In the genomic region with DNA sequence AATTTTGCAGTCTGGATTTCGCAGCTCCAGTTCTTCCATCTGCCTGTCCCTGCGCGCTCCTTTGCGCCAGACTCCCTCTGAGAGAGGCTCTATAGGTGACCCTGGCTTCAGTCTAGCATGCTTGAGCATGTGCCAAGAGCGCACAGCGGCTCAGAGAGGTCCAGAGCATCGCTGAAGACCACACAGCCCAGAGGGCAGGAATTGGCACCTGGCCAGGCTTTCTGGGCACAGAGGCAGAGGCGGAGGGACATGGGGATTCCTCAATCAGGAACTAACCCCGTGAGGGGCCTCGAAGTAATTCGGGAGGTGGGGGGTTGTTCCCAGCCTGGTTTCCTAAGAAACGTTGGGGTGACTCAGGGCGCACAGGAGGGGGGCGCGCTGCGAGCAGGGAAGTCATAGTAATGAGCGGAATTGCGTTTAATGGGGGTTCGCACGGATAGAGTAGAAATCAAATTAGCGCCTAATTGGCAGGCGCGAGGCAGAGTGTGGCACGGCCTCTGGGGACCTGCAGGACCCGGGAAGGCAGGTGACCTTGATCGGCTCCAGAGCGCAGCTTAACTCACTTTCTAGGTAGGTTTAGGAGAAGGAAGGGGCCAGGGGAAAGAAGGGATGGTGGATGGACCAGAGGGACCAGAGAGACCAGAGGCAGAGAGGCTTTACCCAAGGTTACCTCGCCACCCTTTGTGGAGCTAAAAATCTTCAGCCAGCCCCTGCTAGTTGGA, we compare ENCODE assay signal across 7 mouse cellular contexts.
DNase-seq lines count a peak whose midpoint lies in the region; ATAC-seq and TF ChIP-seq lines count a peak whose summit lies in the region.

No protein-coding gene starts in this region.

- H3K4me3 ChIP-seq in forebrain, postnatal 0 days (ENCODE audit: low read depth, low read length): no peak overlapping the region
- peak overlapping the region; percentile 25 for H3K4me3 ChIP-seq in limb, embryonic 10.5 days

- TF ChIP-seq CTCF in forebrain, postnatal 0 days (IDR thresholded peaks at IDR 0.05; ENCODE audit: low read depth): no peak

- H3K27ac ChIP-seq in forebrain, postnatal 0 days (ENCODE audit: low read depth, low read length): no peak overlapping the region
- H3K27ac ChIP-seq in limb, embryonic 10.5 days: no peak overlapping the region

- WGBS in forebrain, postnatal 0 days: 5% methylated on average over 28 of the region's 28 CpGs
- WGBS in limb, embryonic 10.5 days: 10% methylated on average over 28 of the region's 28 CpGs

- peak; percentile 34; the same call in 1 of the 2 replicates for ATAC-seq in forebrain, postnatal 0 days

- no peak overlapping the region for H3K9ac ChIP-seq in forebrain, postnatal 0 days

- peak overlapping the region; percentile 45 for H3K4me2 ChIP-seq in forebrain, postnatal 0 days (ENCODE audit: low read depth)

- DNase-seq in layer of hippocampus, postnatal 10 days (ENCODE audit: low spot score in 2 of 2): peak; percentile 61 to 64
- no peak for DNase-seq in layer of hippocampus, adult 9-10 months (ENCODE audit: low spot score)
- DNase-seq in cerebellum, postnatal 25 days: peak; percentile 61 to 75
- peak; percentile 57 for DNase-seq in forebrain, postnatal 0 days
- DNase-seq in limb, embryonic 10.5 days (ENCODE audit: low spot score): peak; percentile 49
- DNase-seq in right cerebral cortex, postnatal 10 days (ENCODE audit: low spot score in 2 of 2): peak; percentile 73 to 75
- DNase-seq in ovary, adult 18-20 months (ENCODE audit: low spot score): no peak

- no peaks in the 10 kb centered on the region for H3K36me3 ChIP-seq in forebrain, postnatal 0 days (ENCODE audit: insufficient read depth)
- H3K36me3 ChIP-seq in limb, embryonic 10.5 days: no peaks in the 10 kb centered on the region

- no peaks in the 10 kb centered on the region for H3K27me3 ChIP-seq in forebrain, postnatal 0 days (ENCODE audit: insufficient read depth, low read length)
- H3K27me3 ChIP-seq in limb, embryonic 10.5 days (ENCODE audit: low read depth, poor library complexity, severe bottlenecking): peaks cover 45% of the 10 kb centered on the region

- no peaks in the 10 kb centered on the region for H3K9me3 ChIP-seq in forebrain, postnatal 0 days (ENCODE audit: low read length)
- H3K9me3 ChIP-seq in limb, embryonic 10.5 days (replicated peaks): no peaks in the 10 kb centered on the region

- peaks cover 3% of the 10 kb centered on the region; the same call in 1 of the 2 replicates for H3K4me1 ChIP-seq in forebrain, postnatal 0 days (ENCODE audit: insufficient read depth)
- peaks cover 19% of the 10 kb centered on the region for H3K4me1 ChIP-seq in limb, embryonic 10.5 days

Comparison
In these comparisons a context has a peak if more than half of its experiments do, and no peak if none do; other contexts are left out.
1. DNase-seq: peak in layer of hippocampus, postnatal 10 days (2 of 2), cerebellum, postnatal 25 days (2 of 2), forebrain, postnatal 0 days (single experiment), limb, embryonic 10.5 days (single experiment) and right cerebral cortex, postnatal 10 days (2 of 2); none in layer of hippocampus, adult 9-10 months (single experiment) and ovary, adult 18-20 months (single experiment).